ENCODE assay signal across 9 mouse cellular contexts in the genomic region with DNA sequence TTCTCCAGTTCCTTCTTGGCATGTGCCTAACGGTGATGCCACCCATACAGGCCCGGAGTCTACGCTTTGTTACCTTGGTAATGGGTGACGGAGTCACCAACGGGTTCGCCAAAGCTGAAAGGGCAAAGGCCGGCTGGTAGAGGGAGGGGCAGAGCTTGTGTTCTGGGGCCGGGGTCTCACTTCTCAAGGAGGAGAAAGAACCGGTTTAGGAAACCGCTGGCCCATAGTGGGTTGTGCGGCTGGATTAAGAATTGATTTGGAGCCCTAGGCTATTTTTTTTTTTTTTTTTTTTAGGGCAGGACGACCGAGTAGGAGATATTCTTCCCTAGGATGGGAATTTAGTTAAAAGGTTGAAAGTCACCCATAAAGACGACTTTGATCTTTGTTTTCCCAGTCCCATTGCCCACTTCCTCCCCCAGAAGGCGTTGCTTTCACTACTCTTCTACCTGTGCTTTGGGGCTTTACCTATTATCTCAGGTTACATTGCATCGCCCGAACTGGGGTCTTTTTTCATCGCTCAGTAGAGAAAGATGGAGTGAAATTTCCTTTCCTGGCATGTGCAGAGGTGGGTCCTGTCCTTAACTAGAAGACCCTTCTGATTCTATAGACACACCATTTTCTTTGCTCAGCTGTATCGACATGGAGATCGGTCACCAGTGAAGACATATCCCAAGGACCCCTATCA. TPM values are rescaled to one million over a fixed set of nuclear protein-coding genes. Genes with fewer than 3 reads are reported as not detected.
DNase-seq lines count a peak whose midpoint lies in the region; ATAC-seq and TF ChIP-seq lines count a peak whose summit lies in the region.
"Had no signal": no experiment of that assay in that cellular context is flagged by ENCODE, and none has a peak within 500 bp of the region (broad histone marks: within the 10 kb centered on the region; RNA-seq: fewer than 3 reads in every experiment).

No protein-coding gene starts in this region.

- intact Hi-C loops in heart, postnatal 14 days (cut with DNase I), result no loop called here

- TF ChIP-seq EP300 in heart, postnatal 0 days (IDR thresholded peaks at IDR 0.05; ENCODE audit: low read depth), result no peak

- WGBS in heart, postnatal 0 days, result 13% methylated on average over 20 of the region's 20 CpGs
- 11% methylated on average over 20 of the region's 20 CpGs for WGBS in hindbrain, embryonic 11.5 days
- WGBS in midbrain, embryonic 11.5 days, result 17% methylated on average over 20 of the region's 20 CpGs

- peak overlapping the region; percentile 65 for H3K4me3 ChIP-seq in heart, postnatal 0 days (ENCODE audit: low read depth, low read length)
- H3K4me3 ChIP-seq in hindbrain, embryonic 11.5 days (ENCODE audit: low read depth, low read length), result peak overlapping the region; percentile 79
- H3K4me3 ChIP-seq in midbrain, embryonic 11.5 days (ENCODE audit: low read depth, low read length), result peak overlapping the region; percentile 72

- DNase-seq in heart, postnatal 0 days (ENCODE audit: low spot score), result no peak
- no peak for DNase-seq in heart, postnatal 14 days
- peak; percentile 1 for DNase-seq in Muller cell, postnatal 12 days (ENCODE audit: inconsistent ontology term)
- DNase-seq in hindbrain, embryonic 11.5 days (ENCODE audit: low spot score), result no peak
- peak; percentile 84 for DNase-seq in midbrain, embryonic 11.5 days (ENCODE audit: low spot score, missing footprints)
- DNase-seq in frontal cortex, postnatal 10 days (ENCODE audit: low spot score in 2 of 2), result no peak
- no peak for DNase-seq in layer of hippocampus, adult 8-10 months (ENCODE audit: low spot score in 2 of 2)
- DNase-seq in retina, embryonic 14.5 days (ENCODE audit: low spot score), result no peak

- ATAC-seq in heart, postnatal 0 days (ENCODE audit: insufficient read depth, low read depth), result peak; percentile 15; the same call in 1 of the 2 replicates
- ATAC-seq in hindbrain, embryonic 11.5 days (ENCODE audit: low FRiP score), result no peak; the same call in 1 of the 2 replicates
- ATAC-seq in midbrain, embryonic 11.5 days (ENCODE audit: low FRiP score), result no peak; the same call in 1 of the 2 replicates

- peaks cover 17% of the 10 kb centered on the region; the same call in 1 of the 2 replicates for H3K4me1 ChIP-seq in heart, postnatal 0 days (ENCODE audit: control insufficient read depth, insufficient read depth)
- H3K4me1 ChIP-seq in hindbrain, embryonic 11.5 days (replicated peaks; ENCODE audit: control insufficient read depth, insufficient read depth, low read length), result no peaks in the 10 kb centered on the region; the same call in 1 of the 2 replicates
- H3K4me1 ChIP-seq in midbrain, embryonic 11.5 days (ENCODE audit: control insufficient read depth, insufficient read depth, low read length), result peaks cover 10% of the 10 kb centered on the region; the same call in 1 of the 2 replicates

- H3K9me3 ChIP-seq in heart, postnatal 0 days (replicated peaks; ENCODE audit: control insufficient read depth, low read length), result no peaks in the 10 kb centered on the region
- no peaks in the 10 kb centered on the region for H3K9me3 ChIP-seq in hindbrain, embryonic 11.5 days (ENCODE audit: control insufficient read depth, low read length)
- no peaks in the 10 kb centered on the region for H3K9me3 ChIP-seq in midbrain, embryonic 11.5 days (ENCODE audit: control insufficient read depth, low read length)

- no peak for TF ChIP-seq CTCF in heart, postnatal 0 days (IDR thresholded peaks at IDR 0.05; ENCODE audit: low read depth)

- H3K36me3 ChIP-seq in heart, postnatal 0 days (replicated peaks; ENCODE audit: control insufficient read depth, insufficient read depth, low read length), result peaks cover 26% of the 10 kb centered on the region
- H3K36me3 ChIP-seq in hindbrain, embryonic 11.5 days (ENCODE audit: control insufficient read depth, insufficient read depth, low read length), result peaks cover 11% of the 10 kb centered on the region
- H3K36me3 ChIP-seq in midbrain, embryonic 11.5 days (ENCODE audit: control insufficient read depth, insufficient read depth, low read length), result peaks cover 7% of the 10 kb centered on the region

- H3K27me3 ChIP-seq in heart, postnatal 0 days (ENCODE audit: control insufficient read depth, insufficient read depth, low read length), result no peaks in the 10 kb centered on the region
- no peaks in the 10 kb centered on the region for H3K27me3 ChIP-seq in hindbrain, embryonic 11.5 days (ENCODE audit: control insufficient read depth, insufficient read depth, low read length)
- no peaks in the 10 kb centered on the region for H3K27me3 ChIP-seq in midbrain, embryonic 11.5 days (ENCODE audit: control insufficient read depth, insufficient read depth, low read length)
- H3K27me3 ChIP-seq: Patski had no signal

- peak overlapping the region; percentile 95 for H3K27ac ChIP-seq in heart, postnatal 0 days (ENCODE audit: low read depth)
- H3K27ac ChIP-seq in hindbrain, embryonic 11.5 days (ENCODE audit: low read depth, low read length), result peak overlapping the region; percentile 87
- H3K27ac ChIP-seq in midbrain, embryonic 11.5 days (ENCODE audit: low read depth, low read length), result peak overlapping the region; percentile 88

- H3K9ac ChIP-seq in heart, postnatal 0 days (replicated peaks; ENCODE audit: low read depth, low read length), result peak overlapping the region; percentile 78
- H3K9ac ChIP-seq in hindbrain, embryonic 11.5 days (ENCODE audit: low read depth, low read length), result peak overlapping the region; percentile 89
- peak overlapping the region; percentile 89 for H3K9ac ChIP-seq in midbrain, embryonic 11.5 days (ENCODE audit: low read length)

- H3K4me2 ChIP-seq in heart, postnatal 0 days (ENCODE audit: low read depth, low read length), result peak overlapping the region; percentile 83
- H3K4me2 ChIP-seq in hindbrain, embryonic 11.5 days (replicated peaks; ENCODE audit: low read depth, low read length), result peak overlapping the region; percentile 60
- H3K4me2 ChIP-seq in midbrain, embryonic 11.5 days, result peak overlapping the region; percentile 79

RNA-seq across cellular contexts. Expression of gene Acp2, which starts 0.4 kb away (rescaled TPM):
- total RNA-seq in heart, postnatal 0 days (2014; rRNA removed; ENCODE audit: low replicate concordance), result 20.3 and 22.0 TPM in 2 replicates
- polyA plus RNA-seq in heart, postnatal 0 days (2015; fragmentation: Nextera tagmentation; extraction: Ambion mirVana), result 11.2 and 11.8 TPM in 2 replicates
- 10 to 100 TPM; 18.1 to 19.7 TPM for total RNA-seq in heart, postnatal 14 days (2021)
- polyA plus RNA-seq in hindbrain, embryonic 11.5 days (2014; fragmentation: Nextera tagmentation; extraction: Ambion mirVana), result 35.6 and 38.6 TPM in 2 replicates
- 34.6 and 38.8 TPM in 2 replicates for polyA plus RNA-seq in midbrain, embryonic 11.5 days (2014; fragmentation: Nextera tagmentation; extraction: Ambion mirVana)
- 10 to 100 TPM; 54.9 to 64.9 (median 59.8) TPM for total RNA-seq in layer of hippocampus, adult 8-10 months (2022)

RNA-seq across cellular contexts. Expression of gene Nr1h3, which starts 0.5 kb away (rescaled TPM):
- total RNA-seq in heart, postnatal 0 days (2014; rRNA removed; ENCODE audit: low replicate concordance), result 3.6 and 9.8 TPM in 2 replicates
- 2.0 and 2.6 TPM in 2 replicates for polyA plus RNA-seq in heart, postnatal 0 days (2015; fragmentation: Nextera tagmentation; extraction: Ambion mirVana)
- total RNA-seq in heart, postnatal 14 days (2021), result 10 to 100 TPM in 1 of 2 experiments, 1 to 10 TPM in 1; 8.6 to 11.8 TPM
- polyA plus RNA-seq in hindbrain, embryonic 11.5 days (2014; fragmentation: Nextera tagmentation; extraction: Ambion mirVana), result 0.89 and 1.2 TPM in 2 replicates
- polyA plus RNA-seq in midbrain, embryonic 11.5 days (2014; fragmentation: Nextera tagmentation; extraction: Ambion mirVana), result 1.7 and 1.9 TPM in 2 replicates
- 1 to 10 TPM; 3.7 to 5.8 (median 4.3) TPM for total RNA-seq in layer of hippocampus, adult 8-10 months (2022)

RNA-seq across cellular contexts. Expression of gene Madd, which starts 19.5 kb away (rescaled TPM):
- total RNA-seq in heart, postnatal 0 days (2014; rRNA removed; ENCODE audit: low replicate concordance), result 2.1 and 4.3 TPM in 2 replicates
- polyA plus RNA-seq in heart, postnatal 0 days (2015; fragmentation: Nextera tagmentation; extraction: Ambion mirVana), result 2.4 TPM in 2 replicates
- 1 to 10 TPM; 6.6 to 7.7 TPM for total RNA-seq in heart, postnatal 14 days (2021)
- 18.6 and 23.7 TPM in 2 replicates for polyA plus RNA-seq in hindbrain, embryonic 11.5 days (2014; fragmentation: Nextera tagmentation; extraction: Ambion mirVana)
- 16.9 and 17.3 TPM in 2 replicates for polyA plus RNA-seq in midbrain, embryonic 11.5 days (2014; fragmentation: Nextera tagmentation; extraction: Ambion mirVana)
- 100 to 1,000 TPM; 202 to 259 (median 228) TPM for total RNA-seq in layer of hippocampus, adult 8-10 months (2022)

RNA-seq across cellular contexts. Expression of gene Ddb2, which starts 33.7 kb away (rescaled TPM):
- 2.2 and 6.0 TPM in 2 replicates for total RNA-seq in heart, postnatal 0 days (2014; rRNA removed; ENCODE audit: low replicate concordance)
- 4.7 and 6.0 TPM in 2 replicates for polyA plus RNA-seq in heart, postnatal 0 days (2015; fragmentation: Nextera tagmentation; extraction: Ambion mirVana)
- 1 to 10 TPM; 4.6 to 6.3 TPM for total RNA-seq in heart, postnatal 14 days (2021)
- polyA plus RNA-seq in hindbrain, embryonic 11.5 days (2014; fragmentation: Nextera tagmentation; extraction: Ambion mirVana), result 6.2 and 8.6 TPM in 2 replicates
- polyA plus RNA-seq in midbrain, embryonic 11.5 days (2014; fragmentation: Nextera tagmentation; extraction: Ambion mirVana), result 7.9 and 8.2 TPM in 2 replicates
- total RNA-seq in layer of hippocampus, adult 8-10 months (2022), result 10 to 100 TPM; 11.2 to 12.4 (median 11.9) TPM

RNA-seq across cellular contexts. Expression of gene Pacsin3, which starts 52.6 kb away (rescaled TPM):
- total RNA-seq in heart, postnatal 0 days (2014; rRNA removed; ENCODE audit: low replicate concordance), result 104 and 128 TPM in 2 replicates
- 58.7 and 59.9 TPM in 2 replicates for polyA plus RNA-seq in heart, postnatal 0 days (2015; fragmentation: Nextera tagmentation; extraction: Ambion mirVana)
- 100 to 1,000 TPM; 106 to 109 TPM for total RNA-seq in heart, postnatal 14 days (2021)
- 16.4 and 17.3 TPM in 2 replicates for polyA plus RNA-seq in hindbrain, embryonic 11.5 days (2014; fragmentation: Nextera tagmentation; extraction: Ambion mirVana)
- polyA plus RNA-seq in midbrain, embryonic 11.5 days (2014; fragmentation: Nextera tagmentation; extraction: Ambion mirVana), result 20.9 and 24.3 TPM in 2 replicates
- total RNA-seq in layer of hippocampus, adult 8-10 months (2022), result 10 to 100 TPM; 27.1 to 34.4 (median 31.0) TPM

Comparison
In these comparisons a context has a peak if more than half of its experiments do, and no peak if none do; other contexts are left out.
1. DNase-seq: peak in Muller cell, postnatal 12 days (single experiment) and midbrain, embryonic 11.5 days (single experiment); none in heart, postnatal 0 days (single experiment), heart, postnatal 14 days (0 of 2), hindbrain, embryonic 11.5 days (single experiment), frontal cortex, postnatal 10 days (0 of 2), layer of hippocampus, adult 8-10 months (0 of 2) and retina, embryonic 14.5 days (single experiment).
2. RNA of gene Madd, which starts 19.5 kb away (total RNA-seq): 202 to 259 TPM in layer of hippocampus, adult 8-10 months; 6.6 to 7.7 TPM in heart, postnatal 14 days and 2.1 to 4.3 TPM in heart, postnatal 0 days; every median in the first group is over 10 times any median in the second.
3. Peak in every context shown above with its lines, with median percentiles within 50 percentile points of each other: H3K27ac ChIP-seq, H3K4me2 ChIP-seq, H3K4me3 ChIP-seq and H3K9ac ChIP-seq.